Mouse (Mus musculus) forebrain, embryonic 14.5 days (tissue): ENCODE results near the gene Bmyc. TPM values are rescaled to one million over a fixed set of nuclear protein-coding genes. Genes with fewer than 3 reads are reported as not detected.
"Not testable (repeated sequence)": the region's sequence is repeated elsewhere in the genome, so short reads cannot be mapped to it uniquely, and the experiment has no call there.

Experiments used
- ATAC-seq: fragments of 200-750 bp; cut with Nextera tagmentation; 2 replicates; pipeline ENCODE4 v1.8.0; 2017; ENCODE audit warnings: mild to moderate bottlenecking, moderate library complexity
- DNase-seq: peaks from one replicate; pipeline ENCODE4 v3.0.0-alpha.2; 2015; ENCODE audit warnings: low spot score
- H3K27ac ChIP-seq: fragments of 300-500 bp; sonication (generic); 2 replicates; pipeline ENCODE4 v1.5.1; 2014; ENCODE audit warnings: low read depth, mild to moderate bottlenecking, control low read depth, low read length, moderate library complexity
- H3K27me3 ChIP-seq: fragments of 300-500 bp; sonication (generic); replicated peaks from 2 replicates; pipeline ENCODE4 v1.6.1; 2014; ENCODE audit warnings: low read length, control low read depth, mixed read lengths; ENCODE audit not compliant: control insufficient read depth, insufficient read depth
- H3K36me3 ChIP-seq: fragments of 300-500 bp; sonication (generic); 2 replicates; pipeline ENCODE4 v1.6.1; 2014; ENCODE audit warnings: low read length, control low read depth; ENCODE audit not compliant: control insufficient read depth, insufficient read depth
- H3K4me1 ChIP-seq: fragments of 300-500 bp; sonication (generic); 2 replicates; pipeline ENCODE4 v1.6.1; 2014; ENCODE audit warnings: antibody characterized with exemption, low read length, control low read depth; ENCODE audit not compliant: control insufficient read depth, insufficient read depth
- H3K4me2 ChIP-seq: fragments of 300-500 bp; sonication (generic); 2 replicates; pipeline ENCODE4 v1.6.1; 2014; ENCODE audit warnings: mild to moderate bottlenecking, control low read depth, low read length
- H3K4me3 ChIP-seq: fragments of 300-500 bp; sonication (generic); 2 replicates; pipeline ENCODE4 v1.5.1; 2014; ENCODE audit warnings: low read depth, low read length, control low read depth
- H3K9ac ChIP-seq: fragments of 300-500 bp; sonication (generic); 2 replicates; pipeline ENCODE4 v1.6.1; 2014; ENCODE audit warnings: mild to moderate bottlenecking, low read length, control low read depth, moderate library complexity
- H3K9me3 ChIP-seq: fragments of 300-500 bp; sonication (generic); replicated peaks from 2 replicates; pipeline ENCODE4 v1.6.1; 2016; ENCODE audit warnings: low read length, control low read depth, mixed read lengths; ENCODE audit not compliant: control insufficient read depth
- WGBS: fragments of 180-500 bp; shearing (Covaris S2); extraction: QIAGEN DNeasy Blood & Tissue Kit; methylation state at CpG from one replicate; pipeline ENCODE4 v1.1.7; 2014; 5-methylcytosine and 5-hydroxymethylcytosine counted together
- polyA plus RNA-seq: library from polyadenylated mRNA; unstranded; fragments of >200 nt; fragmentation: Nextera tagmentation; extraction: Ambion mirVana; gene quantifications from 2 replicates; pipeline ENCODE4 v1.2.1, GENCODE M21; 2014

The Bmyc gene
- polyA plus RNA-seq, 1 experiment from 2014 or later, result 86.4 TPM

DNA sequence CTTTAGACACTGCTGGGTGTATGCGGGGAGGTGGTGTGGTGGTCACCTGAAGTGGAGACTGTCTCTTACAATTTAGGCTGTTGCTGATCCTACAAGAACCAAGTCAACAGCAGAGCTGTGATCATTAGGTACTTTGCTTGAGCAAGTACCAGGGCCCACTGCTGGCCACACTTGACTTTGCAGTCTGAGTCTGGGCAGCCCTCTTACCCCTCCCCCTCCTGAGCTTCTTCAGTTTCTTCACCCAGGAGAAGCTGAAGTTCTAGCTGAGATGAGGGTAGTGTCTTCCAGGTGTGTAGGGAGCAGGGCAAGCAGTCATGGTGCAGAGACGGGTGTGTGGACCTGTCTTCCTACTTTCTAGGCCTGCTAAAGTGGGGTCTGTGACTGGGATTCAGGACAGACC is 1.6 kb downstream of the Bmyc start:
- H3K36me3 ChIP-seq, result no peaks in the 10 kb centered on the region
- no peak for ATAC-seq
- H3K9ac ChIP-seq, result no peak overlapping the region
- no peak overlapping the region for H3K4me3 ChIP-seq
- H3K4me2 ChIP-seq, result peak overlapping the region; percentile 23; the same call in 1 of the 2 replicates
- no peaks in the 10 kb centered on the region for H3K9me3 ChIP-seq
- DNase-seq, result peak; percentile 10
- H3K4me1 ChIP-seq, result no peaks in the 10 kb centered on the region; the same call in 1 of the 2 replicates
- no peak overlapping the region for H3K27ac ChIP-seq
- WGBS, result 84% methylated on average over 2 of the region's 2 CpGs
- H3K27me3 ChIP-seq, result no peaks in the 10 kb centered on the region

GRCm38 (mm10) chr2:25709056-25709455 is 2.5 kb downstream of the Bmyc start:
- WGBS, result 96% methylated on average over 1 of the region's 1 CpGs
- DNase-seq, H3K4me1 ChIP-seq, H3K9ac ChIP-seq, H3K4me3 ChIP-seq, H3K27me3 ChIP-seq, H3K36me3 ChIP-seq, H3K9me3 ChIP-seq, H3K27ac ChIP-seq, H3K4me2 ChIP-seq, ATAC-seq: not testable (repeated sequence)

GRCm38 (mm10) chr2:25709791-25710190 is 3.3 kb downstream of the Bmyc start:
- 68% methylated on average over 2 of the region's 2 CpGs for WGBS
- not testable (repeated sequence) for H3K27ac ChIP-seq, H3K9ac ChIP-seq, H3K4me2 ChIP-seq, DNase-seq, H3K27me3 ChIP-seq, H3K4me1 ChIP-seq, H3K36me3 ChIP-seq, ATAC-seq, H3K4me3 ChIP-seq, H3K9me3 ChIP-seq

DNA sequence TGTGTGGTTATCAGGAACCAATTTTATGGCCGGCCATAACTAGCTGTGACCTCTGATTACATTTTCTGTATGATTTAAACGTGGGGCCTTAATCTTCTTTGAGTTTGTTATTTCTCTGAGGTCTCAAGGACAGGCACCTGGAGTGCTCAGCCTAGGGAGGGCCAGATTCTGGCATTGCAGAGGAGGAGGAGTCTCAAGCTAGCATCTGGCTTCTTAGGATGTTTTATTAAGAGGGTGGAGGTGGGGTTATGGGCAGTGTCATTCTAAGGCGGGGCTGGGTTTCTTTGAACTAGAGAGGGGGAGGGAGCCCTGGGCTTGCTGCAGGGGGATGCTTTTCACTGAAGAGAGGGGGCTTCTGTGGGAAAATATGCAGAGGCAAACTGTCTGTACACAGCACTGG is 5.1 kb downstream of the Bmyc start:
- not testable (repeated sequence) for H3K4me1 ChIP-seq, H3K4me2 ChIP-seq, H3K4me3 ChIP-seq, H3K36me3 ChIP-seq, ATAC-seq, H3K9me3 ChIP-seq, H3K27me3 ChIP-seq, DNase-seq, H3K9ac ChIP-seq, H3K27ac ChIP-seq
- WGBS, result 40% methylated on average over 3 of the region's 3 CpGs

DNA sequence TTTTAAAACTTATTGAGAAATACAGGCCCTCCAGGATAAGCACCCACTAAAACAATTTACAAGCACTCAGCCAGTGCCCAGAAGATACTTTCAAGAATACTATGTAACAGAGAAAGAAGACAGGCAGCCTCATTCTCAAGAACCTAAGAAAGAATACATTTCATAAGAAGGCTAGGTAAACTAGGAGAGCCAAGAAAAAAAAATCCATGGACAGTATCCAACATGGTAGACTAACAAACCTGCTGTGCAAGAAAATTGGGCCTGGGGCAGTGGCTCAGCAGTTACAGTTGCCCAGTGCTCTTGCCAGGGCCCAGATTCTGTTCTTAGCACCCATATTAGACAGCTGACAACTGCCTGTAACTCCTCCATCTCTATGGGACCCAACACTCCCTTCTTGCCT is 10.7 kb downstream of the Bmyc start:
- Histone ChIP-seq H3K4me3 (no peak overlapping the region), H3K9ac (no peak overlapping the region), H3K27me3 (no peaks in the 10 kb centered on the region), H3K27ac (no peak overlapping the region), H3K4me2 (no peak overlapping the region), H3K4me1 (no peaks in the 10 kb centered on the region), H3K9me3 (no peaks in the 10 kb centered on the region), H3K36me3 (no peaks in the 10 kb centered on the region)
- ATAC-seq (no peak), DNase-seq (no peak)

DNA sequence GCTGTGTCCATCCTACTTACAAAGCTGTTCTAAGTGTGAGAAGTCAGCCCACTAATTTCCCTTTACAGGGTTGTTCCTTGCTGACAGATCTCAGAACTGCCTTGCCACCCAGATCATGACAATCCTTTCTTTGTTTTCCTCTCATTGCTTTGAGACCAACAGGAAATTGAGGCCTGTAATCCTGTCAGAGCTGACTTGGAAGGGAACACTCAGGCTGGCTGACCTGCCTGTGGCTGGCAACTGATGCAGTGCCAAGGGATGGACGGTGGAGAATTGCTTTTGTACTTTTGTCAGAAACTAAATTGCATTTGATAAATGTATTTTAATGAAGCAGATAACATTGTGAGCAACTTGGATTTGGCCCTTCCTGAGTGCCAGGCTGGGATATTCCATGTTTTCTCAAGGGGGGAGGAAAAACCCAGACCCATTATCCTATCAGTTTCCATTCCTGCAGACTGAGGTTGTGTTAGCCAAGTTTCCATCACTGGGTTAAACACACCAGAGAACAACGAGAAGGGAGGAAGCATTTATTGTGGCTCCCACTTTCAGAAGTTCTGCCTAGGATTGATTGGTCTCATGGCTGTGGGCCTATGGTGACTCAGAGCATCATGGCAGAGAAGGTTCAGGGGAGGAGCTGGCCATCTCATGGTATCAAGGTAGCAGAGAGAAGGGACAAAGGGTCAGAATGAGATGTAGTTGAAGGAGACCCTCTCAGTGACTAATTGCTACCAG is 26.8 kb downstream of the Bmyc start:
- Histone ChIP-seq H3K9ac (no peak overlapping the region), H3K36me3 (no peaks in the 10 kb centered on the region)
- WGBS, result 77% methylated on average over 2 of the region's 2 CpGs

DNA sequence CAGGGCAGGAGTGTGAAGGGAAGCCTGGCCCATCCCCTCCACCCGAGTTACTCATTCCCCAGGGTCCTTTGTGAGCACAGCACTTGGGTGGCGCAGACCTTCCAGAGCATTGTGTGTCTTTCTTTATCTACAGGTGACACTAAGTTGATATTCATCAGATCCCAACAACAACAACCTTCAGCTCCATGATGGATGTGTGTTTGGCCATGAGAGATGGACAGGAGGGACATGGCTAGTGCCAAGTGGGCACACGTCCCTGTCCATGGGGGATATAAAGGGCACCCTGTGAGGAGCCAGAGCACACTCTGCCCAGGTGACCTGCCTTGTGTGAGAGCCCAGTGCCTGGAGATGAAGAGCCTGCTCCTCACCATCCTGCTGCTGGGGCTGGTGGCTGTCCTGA is 30.2 kb downstream of the Bmyc start, which contains the start of gene Obp2b:
Obp2b (plus strand) TSS at position 301 of the 400 bp plus-strand sequence.
- ATAC-seq, result not testable (repeated sequence)
- WGBS, result 86% methylated on average over 3 of the region's 3 CpGs

More for the DNA sequence above, 26.8 kb downstream of the Bmyc start:
- Histone ChIP-seq H3K4me1 (no peaks in the 10 kb centered on the region), H3K27ac (no peak overlapping the region), H3K27me3 (no peaks in the 10 kb centered on the region), H3K4me3 (no peak overlapping the region), H3K4me2 (no peak overlapping the region), H3K9me3 (no peaks in the 10 kb centered on the region)
- ATAC-seq, result no peak
- no peak for DNase-seq

GRCm38 (mm10) chr2:25741671-25742070 is 35.1 kb downstream of the Bmyc start:
- no peaks in the 10 kb centered on the region for H3K27me3 ChIP-seq
- H3K9ac ChIP-seq, result no peak overlapping the region
- no peak overlapping the region for H3K4me3 ChIP-seq
- no peaks in the 10 kb centered on the region for H3K36me3 ChIP-seq
- H3K4me2 ChIP-seq, result no peak overlapping the region
- H3K9me3 ChIP-seq, result no peaks in the 10 kb centered on the region
- DNase-seq (no peak), ATAC-seq (no peak)
- no peaks in the 10 kb centered on the region for H3K4me1 ChIP-seq
- 75% methylated on average over 1 of the region's 1 CpGs for WGBS
- no peak overlapping the region for H3K27ac ChIP-seq

More for the DNA sequence above, 30.2 kb downstream of the Bmyc start, which contains the start of gene Obp2b:
- not testable (repeated sequence) for DNase-seq, H3K4me3 ChIP-seq, H3K4me1 ChIP-seq, H3K4me2 ChIP-seq, H3K27ac ChIP-seq, H3K36me3 ChIP-seq, H3K9me3 ChIP-seq, H3K27me3 ChIP-seq, H3K9ac ChIP-seq

DNA sequence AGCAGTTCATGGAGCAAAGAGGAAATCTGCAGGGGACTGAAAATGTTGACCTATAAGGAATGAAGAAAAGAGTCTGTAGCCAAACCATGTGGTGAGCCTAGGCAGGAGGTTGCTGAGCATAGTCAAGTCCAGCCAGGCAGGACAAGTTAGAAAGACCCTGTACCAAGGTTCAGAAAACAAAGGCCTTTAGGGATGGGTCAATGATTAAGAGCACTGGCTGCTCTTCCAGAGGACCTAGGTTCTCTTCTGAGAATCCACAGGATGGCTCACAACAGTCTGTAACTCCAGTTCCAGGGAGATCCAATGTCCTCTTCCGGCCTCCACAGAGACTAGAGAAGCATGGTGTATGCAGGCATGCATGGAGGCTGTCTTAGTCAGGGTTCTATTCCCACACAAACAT is 47.7 kb downstream of the Bmyc start:
- 96% methylated on average over 1 of the region's 1 CpGs for WGBS

More for the DNA sequence above, 47.7 kb downstream of the Bmyc start:
- ATAC-seq (no peak), DNase-seq (no peak)
- Histone ChIP-seq H3K27me3 (no peaks in the 10 kb centered on the region), H3K4me3 (no peak overlapping the region), H3K4me2 (no peak overlapping the region), H3K9me3 (no peaks in the 10 kb centered on the region), H3K36me3 (no peaks in the 10 kb centered on the region), H3K9ac (no peak overlapping the region), H3K4me1 (no peaks in the 10 kb centered on the region), H3K27ac (no peak overlapping the region)
